Mouse (Mus musculus) ZHBTc4 (cell line): ENCODE measurements around the gene P4htm.

ENCODE experiments used
- DNase-seq: peaks from one replicate; pipeline ENCODE4 v3.0.0-alpha.2; 2011; ENCODE audit warnings: low read depth, low spot score

Gene P4htm

GRCm38 (mm10) chr9:108577934-108578544, 19.4 kb downstream of the P4htm start:
- peak; percentile 47 for DNase-seq

- peak; percentile 51 for DNase-seq
Observed at GRCm38 (mm10) chr9:108577025-108577424, 20.4 kb downstream of the P4htm start.

- no peak for DNase-seq
Observed at GRCm38 (mm10) chr9:108575321-108576297, 21.9 kb downstream of the P4htm start.

- DNase-seq: no peak
Observed at GRCm38 (mm10) chr9:108574921-108575320, 22.5 kb downstream of the P4htm start.

- DNase-seq: peak; percentile 93
Observed at GRCm38 (mm10) chr9:108573774-108574690, 23.4 kb downstream of the P4htm start.

GRCm38 (mm10) chr9:108572321-108572720, 25.1 kb downstream of the P4htm start:
- DNase-seq: no peak

GRCm38 (mm10) chr9:108571401-108571973, 26.0 kb downstream of the P4htm start:
- DNase-seq: no peak

- peak; percentile 94 for DNase-seq
Observed at GRCm38 (mm10) chr9:108570207-108570896, 27.1 kb downstream of the P4htm start.

- peak; percentile 97 for DNase-seq
Observed at GRCm38 (mm10) chr9:108569381-108570206, 27.9 kb downstream of the P4htm start, which contains the start of gene Dalrd3. Dalrd3 (plus strand) TSS chr9:108569886.

GRCm38 (mm10) chr9:108568511-108568921, 29.0 kb downstream of the P4htm start:
- no peak for DNase-seq

GRCm38 (mm10) chr9:108567931-108568419, 29.5 kb downstream of the P4htm start:
- peak; percentile 80 for DNase-seq

- peak; percentile 99 for DNase-seq
Observed at GRCm38 (mm10) chr9:108566815-108567776, 30.4 kb downstream of the P4htm start, which contains the start of gene Ndufaf3. Ndufaf3 (minus strand) TSS chr9:108567434.

- no peak for DNase-seq
Observed at GRCm38 (mm10) chr9:108565881-108566814, 31.3 kb downstream of the P4htm start.

- no peak for DNase-seq
Observed at GRCm38 (mm10) chr9:108564131-108564530, 33.3 kb downstream of the P4htm start.

- DNase-seq: no peak
Observed at GRCm38 (mm10) chr9:108563671-108564070, 33.8 kb downstream of the P4htm start.

GRCm38 (mm10) chr9:108560227-108560841, 37.1 kb downstream of the P4htm start, which contains the start of gene Impdh2:
Impdh2 (plus strand) TSS chr9:108560286.
- peak; percentile 100 for DNase-seq

GRCm38 (mm10) chr9:108559169-108559568, 38.3 kb downstream of the P4htm start:
- no peak for DNase-seq
